Mouse (Mus musculus): ENCODE results near the gene Sigmar1.
"Not testable (repeated sequence)": the region's sequence is repeated elsewhere in the genome, so short reads cannot be mapped to it uniquely, and the experiment has no call there.

Sigmar1 gene

DNA sequence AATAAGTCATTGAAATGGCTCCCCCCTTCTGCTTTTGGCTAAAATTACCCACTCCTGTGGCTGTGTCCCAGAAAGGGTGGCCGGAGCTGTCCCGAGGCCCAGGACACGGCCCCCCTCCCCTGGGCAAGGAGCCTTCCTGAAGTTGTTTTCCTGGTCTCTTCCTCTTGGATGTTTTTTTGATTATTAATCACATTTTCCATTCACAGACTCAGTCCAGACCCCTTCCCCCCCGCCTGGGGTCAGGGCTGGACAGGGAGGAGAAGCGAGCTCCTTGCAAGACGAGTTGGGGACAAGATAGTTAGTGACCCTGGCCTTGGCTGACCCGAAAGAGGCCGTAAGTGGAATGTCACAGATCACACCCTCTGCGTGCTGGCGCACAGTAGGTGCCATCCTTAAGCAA is 56.2 kb downstream of the Sigmar1 start, which contains the start of gene Il11ra1:
Il11ra1 (plus strand) TSS at position 207 of the 400 bp plus-strand sequence.
- CTCF ChIA-PET, result interaction anchor here in 1 of 4 experiments (0.5 kb wide), 1 partner anchor 195 kb away, joined by 4 read pairs; no protein-coding TSS in a partner anchor

DNA sequence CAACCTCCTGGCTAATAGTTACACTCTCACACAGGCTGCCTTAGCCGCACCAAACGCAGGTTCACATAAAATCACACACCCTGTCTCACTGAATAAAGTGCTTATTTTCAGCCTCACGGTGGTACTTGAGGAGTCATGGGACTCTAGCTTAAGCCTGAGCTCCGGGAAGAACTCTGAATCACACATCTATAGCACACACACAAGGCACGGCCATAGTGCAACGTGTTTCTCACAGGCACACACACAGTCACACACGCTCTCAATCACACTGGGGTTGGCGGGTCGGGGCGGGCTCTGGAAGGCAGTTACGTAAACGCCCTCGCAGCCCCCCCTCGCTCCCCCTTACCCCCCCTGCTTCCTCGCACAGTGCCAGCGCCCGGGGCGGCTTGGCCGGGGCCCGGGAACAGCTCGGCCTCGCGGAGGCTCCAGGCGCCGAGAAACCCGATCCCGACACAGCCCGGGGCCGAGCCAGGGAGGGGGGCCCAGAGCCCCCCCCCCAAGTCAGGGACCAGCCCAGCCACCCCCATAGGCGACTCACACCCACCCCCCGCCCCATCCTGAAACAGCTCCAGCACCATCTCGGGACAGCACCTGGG is 57.4 kb downstream of the Sigmar1 start:
- POLR2A ChIA-PET, result not testable (repeated sequence)
- CTCF ChIA-PET, result interaction anchor here in 2 of 4 experiments (1.2 to 2.2 kb wide), 3 partner anchors 9 to 229 kb away, joined by 4 to 6 read pairs (median 5); no protein-coding TSS in a partner anchor

More for the DNA sequence above, 56.2 kb downstream of the Sigmar1 start, which contains the start of gene Il11ra1:
- POLR2A ChIA-PET, result not testable (repeated sequence)

DNA sequence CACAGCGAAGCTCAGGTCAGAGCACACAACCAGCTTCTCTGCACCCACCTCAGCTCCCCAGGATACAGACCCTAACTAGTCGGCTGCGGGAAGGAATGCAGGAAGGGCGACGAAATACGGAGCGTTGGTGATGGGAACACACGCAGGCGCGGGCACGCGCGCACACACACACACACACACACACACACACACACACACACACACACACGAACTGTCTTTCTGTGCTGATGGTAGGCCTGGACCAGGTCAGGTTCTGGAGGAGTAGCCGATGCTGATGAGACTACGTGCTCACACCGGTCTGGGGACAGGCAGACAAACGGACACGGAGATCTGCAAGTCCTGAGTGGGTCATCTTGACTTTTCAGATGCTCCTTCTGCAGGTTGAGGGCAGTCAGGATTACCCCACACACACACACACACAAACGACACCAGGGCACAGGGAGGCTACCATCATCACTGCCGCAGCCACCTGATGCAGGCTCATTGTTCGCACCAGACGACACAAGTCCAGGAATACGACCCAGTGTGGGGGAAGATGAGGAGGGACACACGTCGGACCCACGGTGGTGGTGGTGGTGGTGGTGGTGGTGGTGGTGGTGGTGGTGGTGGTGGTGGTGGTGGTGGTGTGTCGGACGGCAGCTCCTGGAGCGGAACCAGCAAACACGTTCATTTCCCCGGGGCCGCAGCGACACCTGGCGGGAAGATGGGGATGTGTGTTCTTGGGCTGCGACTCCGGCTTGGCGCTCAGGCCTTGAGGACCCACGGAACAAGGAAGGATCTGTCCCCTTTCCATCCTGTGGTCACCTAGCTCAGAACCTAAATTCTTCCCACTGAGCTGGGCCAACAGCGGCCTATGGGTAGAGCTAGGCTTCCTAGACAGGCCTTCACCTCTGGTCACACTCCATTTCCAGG is 58.8 kb downstream of the Sigmar1 start, which contains the start of gene Cntfr:
Cntfr (minus strand) TSS at position 160 of the 912 bp plus-strand sequence.
- POLR2A ChIA-PET, result interaction anchor here in 1 of 4 experiments (0.7 kb wide), 1 partner anchor 749 kb away, joined by 12 read pairs; the partner anchor contains the start of gene Chmp5
- CTCF ChIA-PET, result interaction anchor here in 3 of 4 experiments (0.6 to 2.2 kb wide), 13 partner anchors 9 to 228 kb away, joined by 3 to 8 read pairs (median 5); partner anchors contain the start of genes Dnaic1 (in 1 of the 3) and Fam219a (in 1 of the 3)

DNA sequence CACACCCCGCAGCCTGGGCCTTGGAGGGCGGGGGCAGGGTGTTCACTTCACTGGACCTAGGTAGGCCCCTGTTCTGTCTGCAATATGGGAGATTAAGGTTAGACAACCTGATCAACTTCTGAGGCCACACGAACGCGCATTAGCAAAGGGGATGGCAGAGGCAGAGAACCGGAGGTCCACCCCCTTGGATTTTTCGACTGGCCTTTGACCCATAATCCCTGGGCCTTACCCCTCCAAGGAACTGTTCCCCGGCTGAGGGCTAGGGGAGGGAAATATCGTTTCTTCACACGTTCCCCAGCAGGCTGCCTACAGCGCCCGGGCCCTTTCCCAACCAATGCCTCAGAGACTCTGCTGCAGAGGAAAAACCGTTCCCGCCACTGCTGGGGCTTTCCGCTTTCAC is 59.5 kb downstream of the Sigmar1 start:
- CTCF ChIA-PET, result interaction anchor here in 3 of 4 experiments (0.6 to 2.2 kb wide), 13 partner anchors 10 to 199 kb away, joined by 3 to 8 read pairs (median 4); partner anchors contain the start of genes Dnaic1 (in 1 of the 3) and Fam219a (in 1 of the 3)

DNA sequence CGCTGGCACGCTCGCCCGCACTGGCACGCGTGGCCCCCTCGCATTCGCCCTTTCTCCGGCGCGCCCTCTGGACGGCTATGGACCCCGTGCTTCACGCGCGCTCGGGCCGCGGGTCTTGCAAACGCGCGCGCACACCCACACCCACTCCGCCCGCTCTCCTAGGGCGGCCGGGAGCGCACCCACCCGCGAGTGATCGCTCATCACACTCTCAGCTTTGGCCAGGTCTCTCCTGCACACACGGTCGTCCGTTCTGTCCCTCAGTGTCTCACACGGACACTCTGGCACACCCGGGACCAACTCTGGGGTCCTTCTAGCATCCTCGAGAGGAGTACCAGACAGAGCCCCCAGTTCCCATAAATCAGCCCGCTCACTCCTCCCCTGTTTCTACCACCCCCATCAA is 60.2 kb downstream of the Sigmar1 start:
- POLR2A ChIA-PET, result not testable (repeated sequence)
- CTCF ChIA-PET, result interaction anchor here in 1 of 4 experiments (0.7 kb wide), 1 partner anchor 199 kb away, joined by 3 read pairs; no protein-coding TSS in a partner anchor

More for the DNA sequence above, 59.5 kb downstream of the Sigmar1 start:
- POLR2A ChIA-PET, result interaction anchor here in 1 of 4 experiments (0.7 kb wide), 1 partner anchor 748 kb away, joined by 12 read pairs; the partner anchor contains the start of gene Chmp5

DNA sequence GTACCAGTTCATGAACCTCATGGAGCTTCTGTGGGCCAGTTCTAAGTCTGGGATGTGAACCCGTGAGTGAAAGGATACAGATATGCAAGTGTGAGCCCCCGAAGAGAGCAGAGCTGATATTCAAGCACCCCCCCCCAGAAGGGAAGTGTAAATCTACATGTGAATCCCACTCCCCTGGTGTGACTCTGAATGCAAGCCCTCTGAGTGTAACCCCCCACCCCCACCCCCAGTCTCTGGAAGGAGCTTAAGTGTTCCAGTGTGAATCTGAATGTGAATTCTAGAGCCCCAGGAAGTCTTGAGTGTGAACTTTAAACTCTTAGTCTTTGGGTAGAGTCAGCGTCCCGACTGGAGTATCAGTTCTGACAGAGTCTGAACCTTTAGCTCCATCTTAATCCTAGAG is 62.4 kb downstream of the Sigmar1 start:
- CTCF ChIA-PET, result interaction anchor here in 2 of 4 experiments (0.5 to 0.9 kb wide), 5 partner anchors 39 to 1261 kb away, joined by 3 to 8 read pairs (median 3); partner anchors contain the start of gene Kif24 (in 1 of the 2)
- POLR2A ChIA-PET, result interaction anchor here in 2 of 4 experiments (0.6 to 1.1 kb wide), 4 partner anchors 17 to 1208 kb away, joined by 3 to 9 read pairs (median 4); no protein-coding TSS in a partner anchor

DNA sequence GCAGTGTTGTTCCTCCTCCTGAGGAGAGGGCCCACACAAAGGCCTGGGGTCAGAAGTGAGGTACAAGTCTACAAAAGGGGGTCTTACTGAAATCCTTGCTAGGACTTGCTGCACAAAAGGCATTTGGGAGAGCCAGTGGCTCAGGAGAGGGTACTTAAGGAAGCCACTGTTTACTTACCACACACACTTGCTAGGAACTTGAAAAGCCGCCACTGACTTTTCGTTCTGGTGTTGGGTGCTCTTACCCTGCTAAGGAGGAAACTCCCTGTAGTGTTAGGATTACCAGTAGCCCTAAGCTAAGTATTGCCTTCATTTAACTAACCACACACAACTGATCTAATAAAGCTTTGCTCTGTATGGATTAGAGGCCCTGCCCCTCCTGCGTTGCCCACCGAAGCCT is 65.9 kb downstream of the Sigmar1 start:
- POLR2A ChIA-PET, CTCF ChIA-PET: not testable (repeated sequence)

DNA sequence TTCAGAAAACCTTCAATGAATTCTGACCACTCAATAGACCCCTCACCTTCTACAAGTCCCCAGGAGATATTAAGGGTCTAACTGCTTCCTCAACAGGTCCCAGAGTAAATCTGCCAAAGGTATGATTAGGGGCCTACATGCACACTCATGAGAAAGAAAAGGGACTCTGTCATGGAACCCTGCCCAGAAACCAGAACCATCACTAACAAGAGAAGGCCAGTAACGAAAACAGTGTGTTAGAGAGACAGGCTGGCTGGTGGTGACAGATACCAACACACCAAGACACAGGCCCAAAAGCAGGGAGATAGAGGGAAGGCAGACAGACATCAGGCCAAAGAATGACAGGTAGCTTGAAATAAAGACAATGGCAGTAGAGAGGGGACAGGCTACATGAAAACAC is 67.4 kb downstream of the Sigmar1 start:
- POLR2A ChIA-PET, CTCF ChIA-PET: not testable (repeated sequence)
